Mouse (Mus musculus) MN1 (cell line): ENCODE measurements at regions not wholly inside any gene's neighbourhood (a gene's known extent, or its start where the extent isn't known, plus 50 kb on each side); places are given as distances from the start of the nearest gene placed in this dataset.

Source experiments
- DNase-seq: peaks from one replicate; pipeline ENCODE4 v3.0.0-alpha.2; 2016; ENCODE audit warnings: low spot score

DNA sequence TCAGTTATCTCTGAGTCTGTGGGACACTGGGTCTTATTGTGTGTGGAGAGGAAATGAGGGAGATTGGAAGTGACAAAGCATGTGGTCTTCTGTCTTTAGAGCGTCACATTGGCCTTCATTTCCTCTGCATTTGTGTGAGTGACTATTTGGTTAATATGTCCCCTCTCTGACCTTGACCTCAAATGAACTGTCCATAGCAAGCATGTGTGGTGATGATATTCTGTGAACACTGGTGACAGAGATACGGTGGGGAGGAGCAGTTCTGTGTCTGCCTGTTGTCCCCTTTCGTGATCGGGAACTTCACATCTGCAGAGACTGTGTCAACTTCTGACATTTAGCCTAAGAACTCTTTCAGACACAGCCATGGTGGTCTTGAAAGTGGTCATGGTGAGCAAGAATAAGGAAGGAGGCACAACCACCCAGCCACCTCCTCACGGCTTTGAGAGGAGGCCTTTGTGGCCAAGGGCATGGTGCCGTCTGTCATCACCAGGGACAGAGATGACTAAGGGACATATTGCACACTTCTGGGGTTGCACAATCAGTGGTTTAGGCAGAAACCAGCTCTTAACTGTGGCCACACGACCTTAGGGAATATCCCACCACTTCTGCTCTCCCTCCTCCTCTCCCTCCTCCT lies 79.2 kb upstream of the Sulf2 start:
- DNase-seq: no peak

DNA sequence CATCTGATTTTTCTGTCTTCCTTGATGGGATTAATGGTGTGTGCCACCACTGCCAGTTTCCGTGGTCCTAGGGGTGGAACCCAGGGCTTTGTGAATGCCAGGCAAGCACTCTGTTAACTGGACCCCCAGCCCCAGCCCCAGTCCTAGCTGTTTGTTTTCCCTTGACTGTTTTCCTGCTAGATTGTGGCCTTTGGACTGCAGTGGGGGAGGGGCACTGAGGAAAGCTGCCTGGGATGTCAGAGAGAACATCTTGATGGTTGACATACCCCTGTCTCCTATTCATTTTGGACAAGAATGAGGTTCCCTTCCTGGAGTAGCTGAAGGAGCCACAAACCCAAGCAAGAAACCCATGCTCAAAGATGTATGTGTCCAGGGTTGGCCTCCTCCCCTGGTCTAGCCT lies 77.8 kb upstream of the Sulf2 start:
- no peak for DNase-seq

DNA sequence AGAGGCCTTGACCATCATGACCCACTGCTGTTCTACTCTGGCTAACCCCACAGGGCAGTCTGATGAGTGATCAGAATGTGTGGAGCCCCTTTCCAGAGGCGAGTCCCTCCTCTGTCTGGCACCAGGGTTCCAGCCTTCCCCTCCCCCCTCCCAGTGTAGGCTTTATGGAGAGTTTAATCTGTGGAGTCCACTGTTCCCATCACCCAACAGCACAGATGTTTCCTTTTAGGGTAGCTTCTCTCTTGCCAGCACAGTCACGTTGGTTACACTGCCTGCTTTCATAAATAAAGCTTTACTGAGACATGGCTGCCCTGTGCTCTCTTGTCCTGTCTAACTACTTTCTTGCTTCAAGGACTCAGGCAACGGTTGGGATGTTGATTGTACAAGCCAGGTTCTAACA lies 76.9 kb upstream of the Sulf2 start:
- DNase-seq: no peak

DNA sequence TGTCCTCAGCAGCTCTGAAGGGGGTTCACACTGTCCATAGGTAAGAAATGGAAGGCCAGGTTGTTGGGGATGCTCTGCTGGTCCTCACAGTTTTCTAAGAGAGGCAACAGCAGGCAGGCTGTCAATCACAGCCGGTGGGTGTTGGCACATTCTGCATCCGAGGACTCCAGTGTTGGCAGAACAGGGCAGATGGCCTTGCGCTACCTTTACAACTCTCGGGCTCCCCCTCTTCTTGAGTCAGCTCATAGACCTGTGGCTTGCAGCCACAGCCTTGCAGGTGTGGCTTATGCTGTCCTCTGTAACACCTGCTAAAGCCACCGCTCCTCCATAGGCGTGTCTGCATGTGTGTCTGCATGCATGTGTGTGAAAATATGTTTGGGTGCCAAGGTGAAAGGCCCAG lies 75.2 kb upstream of the Sulf2 start:
- no peak for DNase-seq

DNA sequence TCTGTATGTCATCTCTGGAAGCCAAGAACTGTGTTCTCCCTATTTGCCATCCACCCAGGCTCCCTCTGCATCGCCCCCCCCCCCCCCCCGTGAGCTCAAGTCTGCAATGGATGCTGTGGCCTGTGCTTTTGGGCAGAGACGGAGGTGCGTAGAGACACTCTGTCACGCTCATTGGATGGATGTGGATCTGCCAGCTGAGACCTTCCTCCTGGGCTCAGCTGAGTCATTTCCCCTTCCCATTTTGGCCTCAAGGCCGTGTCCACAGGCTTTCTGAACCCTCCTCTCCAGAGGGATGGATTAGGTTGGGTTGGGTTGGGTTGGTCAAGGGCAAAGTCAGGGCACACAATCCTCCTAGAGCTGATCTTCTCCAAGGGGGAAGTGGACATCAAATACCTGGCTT lies 72.9 kb upstream of the Sulf2 start:
- DNase-seq: no peak

DNA sequence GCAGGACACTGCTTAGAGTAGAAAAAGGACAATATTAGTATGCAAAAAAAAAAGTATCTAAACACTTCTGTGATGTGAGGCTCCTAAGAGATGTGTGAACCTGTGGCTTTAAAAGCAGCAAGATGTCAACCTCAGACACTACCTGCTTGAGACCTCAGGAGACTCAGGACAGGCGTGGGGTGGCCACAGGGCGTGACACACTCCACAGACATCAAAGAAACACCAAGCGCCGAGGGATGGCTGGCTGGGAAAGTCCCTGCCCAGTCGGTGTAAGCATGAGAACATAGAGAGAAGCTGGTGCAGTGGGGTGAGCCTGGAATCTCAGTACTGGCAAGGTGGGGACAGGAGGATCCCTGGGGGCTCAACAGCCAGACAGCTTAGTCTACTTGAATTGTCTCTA lies 72.0 kb upstream of the Sulf2 start:
- no peak for DNase-seq

DNA sequence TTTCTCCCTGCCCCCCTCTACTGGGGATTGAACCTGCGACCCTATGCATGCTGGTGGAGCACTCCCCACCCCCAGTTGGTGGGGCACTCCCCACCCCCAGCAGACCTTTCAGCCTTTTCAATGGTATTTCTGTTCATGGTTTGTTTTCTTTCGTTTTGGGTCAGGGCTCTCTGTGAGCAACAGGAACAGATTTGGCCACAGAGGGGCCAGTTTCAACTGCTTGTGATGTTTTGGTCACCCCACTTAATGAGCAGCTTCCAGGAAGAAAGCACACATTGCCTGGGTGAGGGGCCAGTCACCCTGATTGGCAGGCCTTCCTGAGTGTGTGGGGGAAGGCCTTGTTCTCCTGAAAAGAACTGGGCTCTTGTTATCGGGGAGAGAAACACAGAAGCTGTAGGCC lies 71.5 kb upstream of the Sulf2 start:
- no peak for DNase-seq

DNA sequence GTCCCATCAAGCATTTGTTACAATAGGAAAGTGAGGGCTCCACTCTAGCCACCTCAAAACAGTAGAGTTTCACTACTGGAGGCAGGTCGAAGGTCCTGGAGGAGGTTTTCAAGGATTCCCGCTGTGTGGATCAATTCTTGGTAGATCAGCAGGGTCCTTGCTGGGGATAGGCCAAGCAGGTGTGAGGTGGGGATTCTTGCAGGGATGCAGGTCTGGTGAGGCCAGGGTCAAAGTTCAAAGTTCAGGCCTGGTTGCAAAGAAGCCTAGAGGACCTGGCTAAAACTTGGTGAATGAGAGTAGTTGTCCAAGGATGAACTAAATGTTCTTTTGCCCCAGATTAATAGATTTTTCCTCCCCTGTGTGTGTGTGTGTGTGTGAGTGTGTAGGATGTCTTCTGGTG lies 70.9 kb upstream of the Sulf2 start:
- no peak for DNase-seq

DNA sequence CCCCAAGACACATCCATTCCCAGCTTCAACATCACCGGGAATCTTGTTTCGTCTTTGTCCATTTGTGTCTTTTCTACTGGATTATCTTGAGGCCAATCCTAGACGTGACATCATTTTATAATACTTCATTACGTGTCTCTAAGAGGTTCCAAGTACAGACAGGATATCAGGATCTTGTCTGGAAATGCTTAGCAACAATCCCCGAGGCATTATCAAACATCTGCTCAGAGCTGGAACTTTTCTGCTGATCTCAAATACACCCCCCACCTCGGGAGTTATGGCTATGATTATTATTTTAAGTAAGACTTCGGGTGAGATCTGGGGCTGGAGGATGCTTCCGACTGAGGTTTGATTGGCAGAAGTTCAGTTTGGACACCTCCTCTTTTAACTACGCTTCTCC lies 69.9 kb upstream of the Sulf2 start:
- no peak for DNase-seq

DNA sequence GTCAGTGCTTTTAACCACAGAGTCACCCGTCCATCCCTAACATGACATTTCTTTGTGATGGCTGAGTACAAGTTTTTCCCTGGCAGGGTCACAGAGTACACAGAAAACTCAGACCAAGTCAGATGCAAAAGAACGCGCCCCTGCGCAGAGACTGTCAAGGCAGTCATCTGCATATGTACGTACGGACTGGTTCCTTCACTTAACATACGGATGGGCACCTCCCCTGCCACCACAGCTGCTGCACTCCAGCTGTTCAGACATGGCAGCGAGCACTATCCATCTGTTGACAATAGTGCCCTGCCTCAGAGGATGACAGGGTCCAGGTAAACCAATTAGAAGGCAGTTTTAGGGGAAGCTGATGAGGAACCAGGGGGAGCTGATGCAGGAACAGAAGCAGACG lies 63.3 kb upstream of the Sulf2 start:
- DNase-seq: no peak

DNA sequence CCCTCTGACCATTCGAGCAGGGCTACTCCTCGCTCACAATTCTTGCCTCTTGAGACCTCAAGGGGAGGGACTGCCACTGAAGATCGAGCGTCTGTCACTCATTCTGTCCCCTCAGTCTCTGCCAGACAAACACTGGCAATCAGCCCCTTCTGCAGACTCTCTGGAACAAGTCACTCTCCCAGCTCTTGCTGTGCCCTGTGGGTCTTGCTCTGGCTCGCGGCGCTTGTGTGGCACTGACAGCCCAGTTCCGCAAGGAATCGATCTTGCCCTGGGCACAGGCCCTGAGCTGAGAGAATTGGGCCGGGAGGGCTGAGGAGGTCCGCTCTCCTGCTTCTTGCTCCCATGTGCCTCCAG lies 61.0 kb upstream of the Sulf2 start:
- no peak for DNase-seq

DNA sequence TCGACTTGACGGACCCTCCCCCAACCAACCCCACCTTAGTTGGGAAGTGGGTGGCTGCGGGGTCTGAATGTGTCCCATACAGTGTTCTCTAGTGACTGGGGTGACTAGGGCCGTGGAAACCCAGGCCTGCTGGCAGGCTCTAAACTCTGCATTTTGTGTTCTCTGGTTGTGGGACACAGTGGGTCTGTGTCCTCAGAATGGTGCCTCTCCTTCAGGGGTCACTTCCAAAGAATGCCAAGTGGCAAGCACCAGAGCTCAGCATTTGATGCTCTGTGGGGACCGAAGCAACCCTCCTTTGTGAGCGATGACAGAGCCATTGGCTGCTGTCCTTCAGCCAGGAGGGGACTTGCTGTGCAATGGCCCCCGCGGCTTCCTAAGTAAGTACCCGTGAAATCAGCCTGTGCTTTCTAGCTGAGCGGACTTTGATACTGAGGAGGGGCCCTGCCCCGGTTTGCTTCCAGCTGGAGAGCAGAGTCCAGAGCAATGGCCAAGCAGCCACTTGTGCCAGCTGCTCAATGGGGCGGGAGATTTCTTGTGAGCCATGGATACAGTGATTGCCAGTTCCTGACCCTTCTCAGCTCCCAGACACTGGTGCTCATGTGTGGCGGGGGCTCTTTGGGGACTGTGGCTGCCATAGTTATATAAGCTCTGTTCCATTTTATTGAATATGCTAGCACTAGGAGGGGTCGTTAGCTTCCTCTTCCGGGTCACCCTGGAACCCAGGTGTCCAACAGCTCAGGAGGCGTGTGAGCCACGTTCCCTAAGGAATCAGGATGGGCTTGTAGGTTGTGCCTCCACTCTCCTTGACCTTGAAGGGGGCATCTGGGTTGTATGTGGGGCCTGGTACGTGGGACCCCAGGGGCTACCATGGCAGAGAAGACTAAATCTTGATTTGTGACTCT lies 60.4 kb upstream of the Sulf2 start:
- no peak for DNase-seq

DNA sequence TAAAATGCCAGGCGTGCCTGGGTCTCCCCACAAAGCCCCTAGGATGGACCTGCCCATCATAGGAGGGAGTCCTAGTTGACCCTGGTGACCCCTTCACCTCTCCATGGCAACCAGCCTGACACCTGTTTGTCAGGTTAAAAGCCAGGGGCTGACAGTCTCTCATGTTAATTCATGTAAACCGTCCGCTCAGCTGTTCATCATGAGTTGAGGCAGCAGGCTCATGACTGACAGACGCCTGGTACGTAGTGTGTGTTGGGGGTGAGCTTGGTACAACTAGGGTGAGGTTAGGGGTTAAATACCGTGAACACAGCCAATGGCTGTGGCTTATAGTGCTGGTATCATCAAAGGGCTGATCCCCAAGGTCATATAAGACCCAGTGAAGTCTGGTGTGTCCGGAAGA lies 59.7 kb upstream of the Sulf2 start:
- DNase-seq: no peak

DNA sequence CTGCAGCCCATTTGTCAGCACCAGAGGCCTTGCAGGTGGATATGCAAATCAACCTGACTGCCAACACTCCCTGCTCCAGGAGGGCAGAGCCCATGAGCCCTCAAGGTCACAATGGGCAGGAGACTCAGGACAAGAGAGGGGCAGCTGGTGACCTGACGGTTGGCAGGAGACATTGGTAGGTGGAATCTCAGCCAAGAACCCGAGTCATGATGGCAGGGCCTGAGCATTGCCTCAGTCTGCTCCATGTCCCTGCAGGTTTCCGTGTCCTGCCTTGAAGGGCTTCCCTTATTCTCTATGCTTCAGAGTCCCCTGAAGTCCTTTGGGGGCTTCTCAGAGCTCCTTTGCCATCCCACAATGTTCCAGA lies 51.7 kb upstream of the Sulf2 start:
- peak; percentile 22 for DNase-seq

DNA sequence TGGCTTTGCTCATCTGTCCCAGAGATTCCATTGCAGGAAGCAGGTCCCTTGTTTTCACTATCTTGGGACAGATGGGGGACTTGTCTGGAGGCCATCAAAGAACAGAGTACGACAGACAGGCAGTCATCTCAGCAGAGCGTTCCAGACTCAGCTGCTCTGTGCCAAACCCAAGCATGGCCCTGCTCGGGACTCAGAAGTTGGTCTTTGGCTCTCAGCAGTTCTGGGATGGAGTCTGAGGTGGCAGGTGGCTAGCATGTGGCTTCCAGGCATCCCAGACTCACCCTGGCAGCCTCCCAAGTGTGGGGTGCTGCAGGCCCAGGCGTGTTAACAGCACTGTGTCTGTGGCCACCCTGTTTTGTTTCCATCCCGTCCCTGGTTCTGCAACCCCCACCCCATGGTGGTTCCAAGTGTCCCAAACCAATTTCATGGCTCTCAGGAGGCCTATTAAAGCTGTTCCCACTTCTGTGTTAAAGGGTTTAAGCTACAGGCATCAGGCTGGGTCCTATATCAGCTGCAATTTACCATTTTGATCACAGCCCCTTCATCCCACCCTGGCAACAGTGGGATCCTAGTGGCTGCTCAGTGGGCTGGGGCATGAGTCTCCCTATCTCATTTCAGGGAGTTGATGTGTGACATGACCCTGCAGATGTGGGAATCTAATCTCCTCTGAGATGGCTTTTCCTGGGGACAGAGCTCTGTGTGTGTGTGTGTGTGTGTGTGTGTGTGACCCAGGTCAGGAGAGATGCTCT lies 51.1 kb upstream of the Sulf2 start:
- peak; percentile 64 for DNase-seq
